Mouse (Mus musculus) induced T-regulatory cell, adult 2 months (primary cell): ENCODE data around the gene Wfdc3.
"Not testable (repeated sequence)": the region's sequence is repeated elsewhere in the genome, so short reads cannot be mapped to it uniquely, and the experiment has no call there.

Experiments used
- DNase-seq: peaks from one replicate; pipeline ENCODE4 v3.0.0-alpha.2; 2012; ENCODE audit warnings: low read depth

Gene Wfdc3

GRCm38 (mm10) chr2:164737377-164738090, 8.2 kb downstream of the Wfdc3 start:
- DNase-seq, result no peak

- no peak for DNase-seq
These were observed 10.3 kb downstream of the Wfdc3 start for GRCm38 (mm10) chr2:164735446-164735845.

- no peak for DNase-seq
These were observed 10.9 kb downstream of the Wfdc3 start for GRCm38 (mm10) chr2:164734839-164735238.

- no peak for DNase-seq
These were observed 12.5 kb downstream of the Wfdc3 start for GRCm38 (mm10) chr2:164733259-164733658.

GRCm38 (mm10) chr2:164731719-164732118, 14.0 kb downstream of the Wfdc3 start:
- no peak for DNase-seq

DNA sequence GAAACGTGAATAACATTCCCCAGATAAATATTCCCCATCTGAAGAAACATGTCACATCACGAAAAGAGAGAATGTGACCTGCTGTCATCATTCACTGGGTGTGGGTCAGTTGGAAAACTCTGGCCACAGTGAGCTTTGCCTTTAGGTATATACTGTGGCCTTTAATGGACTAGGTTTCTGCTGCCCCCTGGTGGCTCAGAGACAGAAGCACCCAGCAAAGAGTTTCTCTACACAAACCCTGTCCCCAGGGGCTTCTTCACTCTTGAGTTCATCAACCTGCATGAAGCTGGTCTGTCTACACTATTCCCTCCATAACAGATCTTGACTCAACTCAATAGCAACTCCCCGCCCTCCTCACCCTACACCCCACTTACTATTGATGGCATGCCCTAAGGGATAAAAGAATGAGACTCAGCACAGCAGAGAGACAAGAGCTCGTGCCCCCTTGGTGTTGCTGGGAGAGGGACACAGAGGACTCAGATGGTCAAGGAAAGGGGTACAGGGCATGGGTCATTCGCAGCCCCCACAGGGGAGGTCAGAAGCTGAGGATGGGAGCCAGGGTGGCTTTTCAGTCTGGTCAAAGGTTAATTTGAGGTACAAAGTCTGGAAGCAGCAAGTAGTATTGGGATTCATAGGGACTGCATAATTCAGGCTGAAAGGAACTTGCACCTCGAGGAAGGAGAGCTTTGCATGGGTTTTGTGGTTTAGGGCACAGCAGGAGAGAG, 19.7 kb downstream of the Wfdc3 start:
- DNase-seq, result peak; percentile 68

- no peak for DNase-seq
These were observed 22.5 kb downstream of the Wfdc3 start for GRCm38 (mm10) chr2:164723276-164723675.

GRCm38 (mm10) chr2:164716194-164716786, 29.4 kb downstream of the Wfdc3 start:
- not testable (repeated sequence) for DNase-seq

DNA sequence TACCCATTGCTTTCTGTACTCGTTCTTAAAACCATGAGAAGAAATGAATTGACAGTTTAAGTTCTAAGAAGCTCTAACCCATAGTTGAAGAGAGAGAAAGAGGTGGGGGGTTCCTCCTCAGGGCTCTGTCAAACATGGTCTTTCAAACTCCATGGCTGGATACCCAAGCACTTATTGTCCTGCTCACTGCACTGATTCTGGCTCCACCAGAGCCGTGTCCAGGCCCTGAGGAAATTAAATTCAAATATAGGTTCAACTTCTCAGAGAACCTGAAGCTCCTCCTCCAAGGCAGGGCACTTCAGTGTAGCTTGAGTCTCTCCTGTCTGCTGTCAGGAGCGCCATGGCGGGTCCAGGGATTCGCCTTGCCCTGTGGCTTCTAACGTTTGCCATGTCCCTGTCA, 30.7 kb downstream of the Wfdc3 start, which contains the start of gene Spint5:
TSS of gene Spint5 (plus strand) at position 301 of the 400 bp plus-strand sequence.
- DNase-seq, result no peak

DNA sequence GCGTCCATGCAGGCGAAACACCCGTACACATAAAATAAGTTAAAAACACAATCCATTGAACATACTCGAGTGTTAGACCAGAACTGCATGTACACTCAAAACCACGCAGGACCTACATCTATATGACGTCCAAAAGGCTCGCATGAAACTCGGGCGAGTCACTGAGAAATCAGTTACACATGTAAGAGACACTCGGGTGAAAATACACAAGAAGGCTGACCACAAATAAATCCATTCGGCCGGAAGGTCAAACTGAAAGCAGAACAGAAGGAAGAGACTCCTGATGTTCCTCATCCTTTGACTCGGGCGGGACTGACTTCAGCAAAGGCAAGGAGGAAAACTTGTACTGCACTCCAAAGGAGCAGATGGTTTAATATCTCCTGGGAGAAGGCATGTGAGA, 39.7 kb downstream of the Wfdc3 start:
- DNase-seq, result no peak

DNA sequence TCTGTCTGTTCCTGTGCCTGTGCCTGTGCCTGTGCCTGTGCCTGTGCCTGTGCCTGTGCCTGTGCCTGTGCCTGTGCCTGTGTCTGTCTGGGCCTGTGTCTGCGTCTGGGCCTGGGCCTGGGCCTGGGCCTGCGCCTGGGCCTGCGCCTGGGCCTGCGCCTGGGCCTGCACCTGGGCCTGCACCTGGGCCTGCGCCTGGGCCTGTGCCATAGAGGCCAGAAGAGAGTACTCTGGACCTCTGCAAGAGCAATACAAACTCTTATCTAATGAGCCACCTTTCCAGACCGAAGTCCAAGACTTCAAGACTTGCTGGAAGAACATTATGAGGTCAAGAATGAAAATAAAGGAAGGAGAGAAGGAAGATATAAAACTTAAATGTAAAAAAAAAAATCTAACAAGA, 40.4 kb downstream of the Wfdc3 start:
- no peak for DNase-seq

DNA sequence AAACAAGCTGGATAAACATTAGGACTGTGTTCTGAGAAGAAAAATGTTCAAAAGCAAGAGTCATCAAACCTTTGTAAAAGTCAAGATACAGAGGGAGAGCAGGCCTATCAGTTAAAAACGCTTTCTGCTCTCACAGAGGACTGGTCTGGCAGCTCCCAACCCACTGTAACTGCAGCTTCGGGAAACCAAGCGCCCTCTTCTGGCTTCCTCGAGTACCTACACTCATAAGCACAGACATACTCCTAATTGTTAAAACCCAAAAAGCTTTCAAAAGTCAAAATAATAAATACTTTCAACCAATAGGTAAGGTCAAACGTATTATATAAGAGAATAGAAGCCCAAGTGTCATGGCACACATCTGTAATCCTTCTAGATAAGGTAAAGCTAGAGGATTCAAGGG, 41.5 kb downstream of the Wfdc3 start:
- no peak for DNase-seq

- no peak for DNase-seq
These were observed 44.0 kb downstream of the Wfdc3 start for GRCm38 (mm10) chr2:164701761-164702160.

DNA sequence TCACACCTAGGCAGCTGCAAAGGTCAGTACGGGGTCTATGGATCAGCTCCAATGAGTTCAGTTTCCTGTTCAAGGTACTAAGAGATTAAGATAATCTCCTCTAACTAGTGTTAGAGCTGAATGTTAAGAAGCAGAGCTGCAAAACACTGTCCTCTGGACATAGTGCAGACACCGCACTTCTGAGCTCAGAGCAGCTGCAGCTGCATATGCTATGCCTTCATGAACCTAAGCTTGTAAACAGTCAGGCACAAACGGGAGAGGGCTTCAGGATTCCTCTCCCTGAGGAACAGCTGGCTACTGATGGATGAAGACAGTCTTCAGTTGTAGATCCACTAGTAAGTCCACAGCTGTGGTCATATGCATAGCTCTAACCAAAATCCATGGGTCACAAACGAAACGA, 44.8 kb downstream of the Wfdc3 start:
- no peak for DNase-seq

- no peak for DNase-seq
These were observed 47.5 kb downstream of the Wfdc3 start, which contains the start of gene Spint4 for GRCm38 (mm10) chr2:164698201-164698600. Gene Spint4 (plus strand): TSS chr2:164698501.

- no peak for DNase-seq
These were observed 60.9 kb downstream of the Wfdc3 start, which contains the start of gene Wfdc13 for GRCm38 (mm10) chr2:164684807-164685206. Gene Wfdc13 (plus strand): TSS chr2:164685107.
